Mouse (Mus musculus): ENCODE measurements around the gene Cep295nl. TPM values are rescaled to one million over a fixed set of nuclear protein-coding genes. Genes with fewer than 3 reads are reported as not detected.

Cep295nl gene
- total RNA-seq (2023), result 6.9 TPM

DNA sequence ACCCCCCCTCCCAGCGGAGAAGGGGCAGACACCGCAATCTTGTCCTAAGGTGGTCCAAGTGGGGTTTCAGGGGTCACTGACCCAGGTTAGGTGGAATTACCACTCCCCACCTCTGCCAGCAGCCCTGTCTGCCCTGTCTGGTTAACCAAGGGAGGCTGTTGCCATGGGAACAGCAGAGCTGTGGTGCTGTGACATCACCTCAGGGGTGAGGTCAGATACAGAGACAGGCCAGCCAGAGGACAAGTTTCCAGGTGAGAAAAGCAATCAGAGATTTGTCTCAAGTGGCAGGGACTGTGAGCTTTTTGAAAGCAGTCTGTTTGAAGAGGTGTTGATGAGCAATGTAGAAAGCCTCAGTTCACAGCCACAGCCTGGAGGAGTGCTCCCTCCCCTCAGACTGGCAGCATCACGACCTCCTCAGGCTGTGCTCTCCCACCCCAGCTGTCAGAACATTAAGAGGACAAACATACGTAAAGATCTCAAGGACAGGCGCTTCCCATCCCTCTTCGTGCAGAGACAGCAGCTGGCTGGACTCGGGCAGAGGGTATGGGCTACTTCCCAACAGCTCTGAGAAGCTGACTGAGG, at the start of gene Cep295nl:
Cep295nl (minus strand) TSS at position 101 of the 582 bp plus-strand sequence.

DNA sequence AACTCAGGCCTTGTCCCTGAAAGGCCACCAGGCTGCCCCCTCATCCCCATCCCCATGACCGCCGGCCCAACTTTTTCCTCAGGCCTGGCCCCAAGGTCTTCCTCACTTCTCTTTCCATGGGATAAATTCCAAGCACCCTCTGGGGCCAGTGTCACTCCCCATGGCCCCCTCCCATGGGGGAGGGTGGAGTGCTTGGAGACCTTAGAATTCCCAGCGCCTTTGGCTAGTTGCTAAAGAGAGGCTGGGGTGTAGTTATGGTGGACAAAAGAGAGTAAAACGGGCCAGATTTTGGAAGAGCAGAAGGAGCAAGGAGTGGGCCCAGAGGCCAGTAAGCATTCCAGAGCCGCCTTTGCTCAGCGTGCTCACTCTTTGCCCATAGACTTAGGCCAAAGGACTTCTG, 13.3 kb upstream of the Cep295nl start, which contains the start of gene Timp2:
Timp2 (minus strand) TSS at position 101 of the 400 bp plus-strand sequence.

DNA sequence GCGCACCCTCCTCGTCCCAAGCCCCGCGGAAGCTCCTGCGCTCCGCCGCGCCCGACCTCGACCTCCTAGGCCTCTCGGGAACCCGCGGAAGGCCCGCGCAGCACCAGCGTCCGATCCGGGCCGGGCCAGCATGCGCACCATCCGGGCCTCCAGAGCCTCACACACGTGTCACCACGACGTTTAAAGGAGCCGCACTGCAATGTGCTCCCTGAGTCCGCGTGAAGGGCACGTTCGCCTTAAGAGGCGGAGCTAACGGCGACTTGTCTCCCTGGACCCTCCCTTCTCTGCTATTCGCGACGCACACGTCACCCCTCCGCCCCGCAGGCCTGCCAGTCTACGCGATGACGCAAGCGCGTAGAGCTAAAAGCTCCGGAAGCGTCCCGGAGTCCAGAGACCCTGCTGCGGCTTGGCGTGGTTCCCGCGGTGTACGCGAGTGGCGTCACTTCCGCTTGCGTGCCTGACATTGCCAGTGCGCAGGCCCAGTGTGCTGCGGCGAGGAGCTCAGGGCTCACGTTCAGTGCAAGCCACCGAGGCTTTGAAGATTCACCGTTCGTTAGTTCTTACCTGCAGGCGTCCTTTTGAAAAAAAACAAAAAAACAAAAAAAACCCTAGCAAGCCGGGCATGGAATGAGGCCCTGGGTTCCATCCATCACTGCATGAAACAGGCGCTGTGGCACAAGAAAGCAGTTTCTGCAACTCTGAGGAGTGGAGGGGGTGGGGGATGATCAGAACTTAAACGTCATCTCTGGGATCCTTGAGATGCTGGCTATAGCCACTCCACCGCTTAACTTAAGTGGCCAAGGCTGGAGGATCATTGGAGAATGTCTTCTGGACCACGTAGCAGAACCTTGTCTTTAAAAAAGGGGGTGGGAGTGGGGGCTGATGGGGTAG, 52.1 kb downstream of the Cep295nl start, which contains the start of gene Usp36:
Usp36 (minus strand) TSS at position 246 of the 891 bp plus-strand sequence.

Other genes starting within 250 kb of the Cep295nl start
- gene Dnah17, start 211.9 kb downstream of the Cep295nl start, total RNA-seq (2023), result 3.7 TPM
- 210 TPM for gene Cyth1, start 93.9 kb downstream of the Cep295nl start, total RNA-seq (2023)
- 73.2 TPM for gene Usp36, start 52.3 kb downstream of the Cep295nl start, total RNA-seq (2023)
- 54.6 TPM for gene Timp2, start 13.2 kb upstream of the Cep295nl start, total RNA-seq (2023)
- gene Lgals3bp, start 59.6 kb upstream of the Cep295nl start, total RNA-seq (2023), result 65.7 TPM
- gene Cant1, start 76.6 kb upstream of the Cep295nl start, total RNA-seq (2023), result 46.3 TPM
- 0.38 TPM for gene C1qtnf1, start 85.7 kb upstream of the Cep295nl start, total RNA-seq (2023)
- 12.0 TPM for gene Engase, start 134.3 kb upstream of the Cep295nl start, total RNA-seq (2023)

Data from CD4-positive naive resting alpha-beta T cell, adult 57 days (primary cell).